Mouse (Mus musculus): ENCODE results near the gene 5031439G07Rik. TPM values are rescaled to one million over a fixed set of nuclear protein-coding genes. Genes with fewer than 3 reads are reported as not detected.

Gene 5031439G07Rik
- polyA plus RNA-seq, 1 experiment from 2014 or later, result 24.8 TPM

DNA sequence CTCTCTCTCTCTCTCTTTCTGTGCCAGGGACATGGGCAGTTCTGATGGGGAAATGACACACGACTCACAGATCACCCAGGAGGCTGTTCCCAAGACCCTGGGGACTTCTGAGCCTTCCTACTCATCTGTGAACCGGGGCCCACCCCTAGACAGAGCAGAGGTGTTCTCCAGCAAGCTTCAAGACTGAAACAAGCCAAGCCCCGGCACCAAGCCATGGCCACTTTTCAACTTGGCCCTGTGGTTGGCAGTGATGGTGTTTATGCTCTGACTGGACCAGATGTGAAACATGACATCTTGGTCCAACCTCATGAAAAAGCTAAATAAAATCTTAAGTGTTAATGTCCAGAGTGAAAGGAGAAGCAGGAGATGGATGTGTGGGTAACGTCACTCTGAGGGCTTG is 33.9 kb upstream of the 5031439G07Rik start:
- Histone ChIP-seq H3K4me2 (ENCODE audit: low read length) (no peak overlapping the region), H3K4me1 (replicated peaks; ENCODE audit: control insufficient read depth, insufficient read depth, low read length) (no peaks in the 10 kb centered on the region), H3K36me3 (ENCODE audit: control insufficient read depth, insufficient read depth) (no peaks in the 10 kb centered on the region), H3K27ac (ENCODE audit: low read length) (no peak overlapping the region), H3K27me3 (replicated peaks; ENCODE audit: control insufficient read depth, insufficient read depth, low read length) (no peaks in the 10 kb centered on the region), H3K9ac (replicated peaks; ENCODE audit: low read depth, low read length) (no peak overlapping the region), H3K4me3 (replicated peaks; ENCODE audit: low read length) (no peak overlapping the region), H3K9me3 (ENCODE audit: control insufficient read depth, low read length) (no peaks in the 10 kb centered on the region)
- no peak for ATAC-seq
- 70% methylated on average over 4 of the region's 4 CpGs for WGBS

DNA sequence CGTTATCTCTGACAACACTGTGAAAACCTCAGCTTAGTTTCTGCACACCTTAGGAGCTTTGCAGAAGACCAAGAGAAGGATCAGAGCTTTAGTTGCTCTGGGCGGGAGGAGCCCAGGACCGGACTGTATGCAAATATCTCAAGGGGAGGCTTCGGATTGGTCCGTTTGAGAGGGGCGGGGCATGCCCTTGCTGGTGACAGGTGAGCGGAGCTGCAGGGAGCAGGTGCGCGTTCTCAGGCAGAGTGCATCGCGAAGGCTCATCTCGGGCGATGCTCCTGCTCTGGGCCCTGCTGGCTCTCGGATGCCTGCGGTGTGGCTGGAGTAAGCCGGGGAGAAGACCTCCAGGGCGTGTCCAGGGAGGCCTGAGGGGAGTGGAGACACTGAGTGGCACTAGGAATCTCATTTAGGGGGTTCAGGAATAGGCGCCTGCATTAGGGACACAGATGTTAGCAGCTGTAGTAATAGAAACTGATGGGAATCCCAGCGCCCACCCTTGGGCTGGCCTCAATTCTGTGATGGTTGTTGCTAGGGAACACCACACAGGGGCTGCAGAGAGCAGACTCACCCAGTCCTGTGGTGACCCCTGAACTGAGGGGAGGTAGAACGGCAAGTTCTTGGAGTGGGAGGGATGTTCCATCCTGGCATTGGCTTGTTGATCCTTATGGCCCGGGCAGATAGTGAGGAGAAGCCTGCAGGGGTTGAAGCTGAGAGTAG is 28.8 kb upstream of the 5031439G07Rik start, which contains the start of gene Upk3a:
Upk3a (plus strand) TSS at position 191 of the 714 bp plus-strand sequence.
- WGBS, result 13% methylated on average over 16 of the region's 21 CpGs
- peak within 1 kb of the TSS; percentile 28; the same call in 1 of the 2 replicates for H3K4me2 ChIP-seq (ENCODE audit: low read length)
- no peaks in the 10 kb centered on the region for H3K9me3 ChIP-seq (ENCODE audit: control insufficient read depth, low read length)
- no peak for ATAC-seq
- no peaks in the 10 kb centered on the region for H3K36me3 ChIP-seq (ENCODE audit: control insufficient read depth, insufficient read depth)
- no peaks in the 10 kb centered on the region for H3K27me3 ChIP-seq (replicated peaks; ENCODE audit: control insufficient read depth, insufficient read depth, low read length)
- no peak within 1 kb of the TSS for H3K9ac ChIP-seq (replicated peaks; ENCODE audit: low read depth, low read length)
- peaks cover 14% of the 10 kb centered on the region for H3K4me1 ChIP-seq (replicated peaks; ENCODE audit: control insufficient read depth, insufficient read depth, low read length)
- H3K27ac ChIP-seq (ENCODE audit: low read length), result peak within 1 kb of the TSS; percentile 69
- H3K4me3 ChIP-seq (replicated peaks; ENCODE audit: low read length), result no peak within 1 kb of the TSS

GRCm38 (mm10) chr15:85015771-85016170 is 27.4 kb upstream of the 5031439G07Rik start:
- Histone ChIP-seq H3K9me3 (ENCODE audit: control insufficient read depth, low read length) (no peaks in the 10 kb centered on the region), H3K27me3 (replicated peaks; ENCODE audit: control insufficient read depth, insufficient read depth, low read length) (no peaks in the 10 kb centered on the region), H3K4me1 (replicated peaks; ENCODE audit: control insufficient read depth, insufficient read depth, low read length) (peaks cover 15% of the 10 kb centered on the region), H3K4me3 (replicated peaks; ENCODE audit: low read length) (no peak overlapping the region), H3K4me2 (ENCODE audit: low read length) (no peak overlapping the region), H3K36me3 (ENCODE audit: control insufficient read depth, insufficient read depth) (no peaks in the 10 kb centered on the region), H3K9ac (replicated peaks; ENCODE audit: low read depth, low read length) (no peak overlapping the region), H3K27ac (ENCODE audit: low read length) (peak overlapping the region; percentile 67)
- 53% methylated on average over 11 of the region's 11 CpGs for WGBS
- ATAC-seq, result peak; percentile 50

DNA sequence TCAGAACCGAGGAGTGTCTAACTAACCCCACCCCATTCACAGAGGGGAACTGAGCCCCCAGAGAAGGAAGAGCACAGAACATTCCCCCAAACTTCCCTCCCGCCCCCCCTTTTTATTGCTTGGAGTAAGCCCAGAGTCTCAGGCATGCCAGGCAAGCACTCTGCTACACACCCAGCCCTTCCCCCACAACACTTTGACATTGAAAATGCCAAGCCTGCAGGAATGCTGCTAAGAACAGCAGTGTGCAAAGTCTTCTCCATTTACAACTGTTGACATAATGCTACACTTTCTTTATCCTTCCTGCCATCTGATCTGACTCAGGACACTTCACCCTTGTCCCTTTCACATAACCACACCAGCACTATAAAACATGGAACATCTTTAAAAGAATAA is 24.3 kb upstream of the 5031439G07Rik start:
- peaks cover 15% of the 10 kb centered on the region for H3K4me1 ChIP-seq (replicated peaks; ENCODE audit: control insufficient read depth, insufficient read depth, low read length)
- H3K4me3 ChIP-seq (replicated peaks; ENCODE audit: low read length), result no peak overlapping the region

GRCm38 (mm10) chr15:85011895-85012661 is 23.7 kb upstream of the 5031439G07Rik start:
- H3K27ac ChIP-seq (ENCODE audit: low read length), result peak overlapping the region; percentile 14; the same call in 1 of the 2 replicates

More for the DNA sequence above, 24.3 kb upstream of the 5031439G07Rik start:
- Histone ChIP-seq H3K36me3 (ENCODE audit: control insufficient read depth, insufficient read depth) (no peaks in the 10 kb centered on the region), H3K27me3 (replicated peaks; ENCODE audit: control insufficient read depth, insufficient read depth, low read length) (no peaks in the 10 kb centered on the region), H3K9ac (replicated peaks; ENCODE audit: low read depth, low read length) (no peak overlapping the region), H3K4me2 (ENCODE audit: low read length) (no peak overlapping the region), H3K27ac (ENCODE audit: low read length) (peak overlapping the region; percentile 59), H3K9me3 (ENCODE audit: control insufficient read depth, low read length) (no peaks in the 10 kb centered on the region)
- 46% methylated on average over 2 of the region's 2 CpGs for WGBS
- no peak for ATAC-seq

GRCm38 (mm10) chr15:85009666-85010065 is 21.3 kb upstream of the 5031439G07Rik start:
- no peak overlapping the region for H3K4me2 ChIP-seq (ENCODE audit: low read length)
- H3K4me1 ChIP-seq (replicated peaks; ENCODE audit: control insufficient read depth, insufficient read depth, low read length), result peaks cover 4% of the 10 kb centered on the region; the same call in 1 of the 2 replicates
- 86% methylated on average over 8 of the region's 8 CpGs for WGBS
- no peaks in the 10 kb centered on the region for H3K27me3 ChIP-seq (replicated peaks; ENCODE audit: control insufficient read depth, insufficient read depth, low read length)
- H3K9ac ChIP-seq (replicated peaks; ENCODE audit: low read depth, low read length), result no peak overlapping the region
- no peak overlapping the region for H3K4me3 ChIP-seq (replicated peaks; ENCODE audit: low read length)
- no peak overlapping the region for H3K27ac ChIP-seq (ENCODE audit: low read length)
- no peaks in the 10 kb centered on the region for H3K9me3 ChIP-seq (ENCODE audit: control insufficient read depth, low read length)
- no peaks in the 10 kb centered on the region for H3K36me3 ChIP-seq (ENCODE audit: control insufficient read depth, insufficient read depth)
- ATAC-seq, result no peak

More at GRCm38 (mm10) chr15:85011895-85012661, 23.7 kb upstream of the 5031439G07Rik start:
- WGBS, result 52% methylated on average over 19 of the region's 19 CpGs
- no peak overlapping the region for H3K9ac ChIP-seq (replicated peaks; ENCODE audit: low read depth, low read length)
- ATAC-seq, result no peak
- H3K27me3 ChIP-seq (replicated peaks; ENCODE audit: control insufficient read depth, insufficient read depth, low read length), result no peaks in the 10 kb centered on the region
- H3K4me1 ChIP-seq (replicated peaks; ENCODE audit: control insufficient read depth, insufficient read depth, low read length), result peaks cover 14% of the 10 kb centered on the region
- no peaks in the 10 kb centered on the region for H3K36me3 ChIP-seq (ENCODE audit: control insufficient read depth, insufficient read depth)
- H3K4me3 ChIP-seq (replicated peaks; ENCODE audit: low read length), result no peak overlapping the region
- no peak overlapping the region for H3K4me2 ChIP-seq (ENCODE audit: low read length)
- H3K9me3 ChIP-seq (ENCODE audit: control insufficient read depth, low read length), result no peaks in the 10 kb centered on the region

DNA sequence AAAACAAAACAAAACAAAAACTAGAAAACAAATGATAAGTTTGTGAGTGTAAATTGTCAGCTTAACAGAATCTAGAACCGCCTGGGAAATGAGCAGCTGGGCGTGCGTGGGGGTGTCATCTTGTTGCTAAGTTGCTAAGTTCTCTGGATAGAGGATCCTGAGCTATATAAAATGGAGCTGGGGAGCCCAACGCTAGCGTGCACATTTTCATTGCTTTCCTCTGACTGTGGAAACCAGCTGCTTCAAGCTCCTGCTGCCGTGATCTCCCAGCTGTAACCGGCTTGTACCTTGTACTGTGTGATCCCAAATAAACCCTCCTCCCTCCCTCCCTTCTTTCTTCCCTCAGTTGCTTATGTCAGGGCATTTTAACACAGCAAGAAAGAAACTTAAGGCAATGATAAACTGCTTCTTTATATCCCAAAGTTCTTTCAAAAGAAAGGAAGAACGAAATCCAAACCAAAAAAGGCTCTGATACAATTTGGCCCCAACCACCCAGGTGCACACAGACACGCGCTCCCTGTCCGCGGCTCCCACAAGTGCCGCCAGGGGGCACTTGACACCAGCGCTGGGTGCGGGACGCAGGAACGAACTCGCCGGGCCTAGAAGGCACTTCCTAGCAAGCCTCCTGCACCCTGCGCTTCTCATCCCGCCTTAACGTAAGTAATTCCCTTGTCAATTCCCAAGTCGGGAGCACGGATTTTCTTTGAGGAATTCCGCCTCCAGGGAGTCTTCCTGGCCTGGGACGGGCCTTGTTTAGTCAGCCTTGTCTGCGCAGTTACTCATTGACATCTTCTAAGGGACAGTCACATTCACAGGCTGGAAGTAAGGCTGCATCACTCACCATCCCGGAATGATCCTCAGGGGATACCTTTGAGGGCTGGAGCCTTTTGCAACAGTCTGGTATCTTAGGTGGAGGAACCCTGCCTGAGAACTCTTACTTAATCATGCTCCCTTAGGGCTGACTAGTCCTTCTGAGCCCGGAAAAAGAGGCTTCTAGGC is 12.9 kb upstream of the 5031439G07Rik start:
- no peak for ATAC-seq
- 19% methylated on average over 29 of the region's 29 CpGs for whole genome bisulfite sequencing
- H3K4me1 ChIP-seq (replicated peaks; ENCODE audit: control insufficient read depth, insufficient read depth, low read length), result no peaks in the 10 kb centered on the region
- no peaks in the 10 kb centered on the region for H3K36me3 ChIP-seq (ENCODE audit: control insufficient read depth, insufficient read depth)
- no peak overlapping the region for H3K4me2 ChIP-seq (ENCODE audit: low read length)
- peaks cover 6% of the 10 kb centered on the region; the same call in 1 of the 2 replicates for H3K27me3 ChIP-seq (replicated peaks; ENCODE audit: control insufficient read depth, insufficient read depth, low read length)
- H3K9me3 ChIP-seq (ENCODE audit: control insufficient read depth, low read length), result 0 out of 2 replicates have a peak, but pooled peaks cover 2% of the 10 kb centered on the region
- no peak overlapping the region for H3K27ac ChIP-seq (ENCODE audit: low read length)
- H3K9ac ChIP-seq (replicated peaks; ENCODE audit: low read depth, low read length), result no peak overlapping the region
- no peak overlapping the region for H3K4me3 ChIP-seq (replicated peaks; ENCODE audit: low read length)

DNA sequence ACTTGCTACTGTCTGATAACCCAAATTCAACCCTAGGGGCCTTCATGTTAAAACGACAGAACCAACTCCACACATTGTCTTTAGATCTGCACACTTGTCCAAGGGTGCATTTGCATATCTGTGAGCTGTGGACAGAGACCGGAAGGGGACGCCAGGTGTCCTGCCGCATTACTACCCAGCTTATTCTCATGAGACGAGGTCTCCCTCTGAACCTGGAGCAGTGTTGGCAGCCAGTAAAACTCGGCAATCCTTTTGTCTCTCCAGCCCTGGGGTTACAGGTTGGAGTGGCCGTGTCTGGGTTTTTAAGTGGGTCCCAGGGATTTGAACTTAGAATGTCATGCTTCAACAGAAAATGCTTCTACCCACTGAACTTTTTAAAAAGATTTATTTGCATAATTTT is 11.6 kb upstream of the 5031439G07Rik start:
- no peak for ATAC-seq
- Histone ChIP-seq H3K27ac (ENCODE audit: low read length) (no peak overlapping the region), H3K36me3 (ENCODE audit: control insufficient read depth, insufficient read depth) (no peaks in the 10 kb centered on the region), H3K4me3 (replicated peaks; ENCODE audit: low read length) (no peak overlapping the region), H3K4me2 (ENCODE audit: low read length) (no peak overlapping the region), H3K9ac (replicated peaks; ENCODE audit: low read depth, low read length) (no peak overlapping the region), H3K9me3 (ENCODE audit: control insufficient read depth, low read length) (0 out of 2 replicates have a peak, but pooled peaks cover 2% of the 10 kb centered on the region), H3K4me1 (replicated peaks; ENCODE audit: control insufficient read depth, insufficient read depth, low read length) (no peaks in the 10 kb centered on the region), H3K27me3 (replicated peaks; ENCODE audit: control insufficient read depth, insufficient read depth, low read length) (peaks cover 6% of the 10 kb centered on the region; the same call in 1 of the 2 replicates)
- 55% methylated on average over 7 of the region's 7 CpGs for WGBS
